Mouse (Mus musculus): ENCODE measurements around the gene Dst.

DNA sequence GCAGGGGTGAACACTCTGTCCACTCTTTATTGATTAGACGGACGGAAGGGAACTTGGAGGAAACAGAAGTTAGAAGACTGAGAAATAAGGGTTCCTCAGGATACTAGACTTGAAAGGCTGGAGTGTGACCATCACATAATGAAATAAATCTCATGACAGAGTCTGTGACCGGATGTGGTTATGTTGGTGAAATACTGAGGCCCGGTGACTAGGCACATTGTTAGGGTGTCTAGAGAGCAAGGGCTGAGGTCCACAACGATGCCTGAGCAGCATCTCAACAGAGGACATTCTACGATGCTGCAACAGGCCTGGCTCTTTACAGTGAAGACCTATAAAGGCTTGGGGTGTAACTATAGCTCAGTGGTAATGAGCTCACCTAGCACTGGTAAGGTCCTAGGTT, 9.7 kb upstream of the Dst start:
- TF ChIP-seq MEF2A (IDR thresholded peaks at IDR 0.05; ENCODE audit: extremely low read depth, insufficient replicate concordance, low read depth, low read length, poor library complexity, severe bottlenecking): no peak
- TF ChIP-seq TAL1 (IDR thresholded peaks at IDR 0.05; ENCODE audit: low read length): no peak
- no peak for TF ChIP-seq CTCF (IDR thresholded peaks at IDR 0.05 in 2 of 3, conservative IDR thresholded peaks at IDR 0.05 in 1 of 3; ENCODE audit: control insufficient read depth in 1 of 3, insufficient read depth in 1 of 3, low read depth in 2 of 3, low read length in 3 of 3, poor library complexity in 1 of 3, severe bottlenecking in 1 of 3)
- no peak for TF ChIP-seq NRF1 (IDR thresholded peaks at IDR 0.05; ENCODE audit: insufficient read depth, low read depth, low read length, poor library complexity, severe bottlenecking)
- no peak for TF ChIP-seq MYC (IDR thresholded peaks at IDR 0.05; ENCODE audit: low read depth, low read length)
- no peak for TF ChIP-seq MAFK (IDR thresholded peaks at IDR 0.05; ENCODE audit: borderline replicate concordance, low read depth, low read length)
- no peak for TF ChIP-seq BHLHE40 (IDR thresholded peaks at IDR 0.05; ENCODE audit: borderline replicate concordance, low read depth, low read length)
- TF ChIP-seq EP300 (IDR thresholded peaks at IDR 0.05; ENCODE audit: low read depth in 1 of 2, low read length in 2 of 2): no peak
- no peak for TF ChIP-seq CHD1 (IDR thresholded peaks at IDR 0.05; ENCODE audit: low read depth, low read length)
- TF ChIP-seq GABPA (IDR thresholded peaks at IDR 0.05; ENCODE audit: low read depth, low read length): no peak
- TF ChIP-seq POLR2A (IDR thresholded peaks at IDR 0.05; ENCODE audit: control insufficient read depth in 1 of 2, insufficient read depth in 1 of 2, low read depth in 1 of 2, low read length in 2 of 2, poor library complexity in 1 of 2): no peak
- TF ChIP-seq JUND (IDR thresholded peaks at IDR 0.05; ENCODE audit: low read depth, low read length): no peak
- TF ChIP-seq MAX (IDR thresholded peaks at IDR 0.05; ENCODE audit: low read length): no peak
- no peak for TF ChIP-seq SIN3A (IDR thresholded peaks at IDR 0.05; ENCODE audit: low read length)

Data from MEL (cell line).